Mouse (Mus musculus): ENCODE results near the gene Plxnd1. TPM values are rescaled to one million over a fixed set of nuclear protein-coding genes. Genes with fewer than 3 reads are reported as not detected.

The Plxnd1 gene
- polyA plus RNA-seq, 1 experiment: 56.5 TPM

GRCm38 (mm10) chr6:115960322-115960721, 34.5 kb downstream of the Plxnd1 start:
- no peak for DNase-seq (ENCODE audit: extremely low spot score in 1 of 2, low spot score in 1 of 2)

GRCm38 (mm10) chr6:115959151-115959691, 35.6 kb downstream of the Plxnd1 start:
- DNase-seq (ENCODE audit: extremely low spot score in 1 of 2, low spot score in 1 of 2): no peak

- DNase-seq (ENCODE audit: extremely low spot score in 1 of 2, low spot score in 1 of 2): no peak
These were observed 36.4 kb downstream of the Plxnd1 start for GRCm38 (mm10) chr6:115958445-115958844.

GRCm38 (mm10) chr6:115957681-115958080, 37.1 kb downstream of the Plxnd1 start:
- DNase-seq (ENCODE audit: extremely low spot score in 1 of 2, low spot score in 1 of 2): no peak

- DNase-seq (ENCODE audit: extremely low spot score in 1 of 2, low spot score in 1 of 2): no peak
These were observed 37.7 kb downstream of the Plxnd1 start for GRCm38 (mm10) chr6:115956922-115957601.

GRCm38 (mm10) chr6:115956418-115956921, 38.3 kb downstream of the Plxnd1 start:
- DNase-seq (ENCODE audit: extremely low spot score in 1 of 2, low spot score in 1 of 2): no peak

GRCm38 (mm10) chr6:115955664-115956063, 39.1 kb downstream of the Plxnd1 start:
- no peak for DNase-seq (ENCODE audit: extremely low spot score in 1 of 2, low spot score in 1 of 2)

GRCm38 (mm10) chr6:115955169-115955568, 39.6 kb downstream of the Plxnd1 start:
- DNase-seq (ENCODE audit: extremely low spot score in 1 of 2, low spot score in 1 of 2): no peak

GRCm38 (mm10) chr6:115954506-115955074, 40.2 kb downstream of the Plxnd1 start:
- no peak for DNase-seq (ENCODE audit: extremely low spot score in 1 of 2, low spot score in 1 of 2)

- DNase-seq (ENCODE audit: extremely low spot score in 1 of 2, low spot score in 1 of 2): no peak
These were observed 48.4 kb downstream of the Plxnd1 start for GRCm38 (mm10) chr6:115946389-115946788.

- no peak for DNase-seq (ENCODE audit: extremely low spot score in 1 of 2, low spot score in 1 of 2)
These were observed 49.2 kb downstream of the Plxnd1 start for GRCm38 (mm10) chr6:115945633-115946032.

- no peak for DNase-seq (ENCODE audit: extremely low spot score in 1 of 2, low spot score in 1 of 2)
These were observed 50.2 kb downstream of the Plxnd1 start, which contains the start of gene H1foo for GRCm38 (mm10) chr6:115944638-115945037. H1foo (plus strand) TSS chr6:115944938.

- DNase-seq (ENCODE audit: extremely low spot score in 1 of 2, low spot score in 1 of 2): no peak
These were observed 51.0 kb downstream of the Plxnd1 start for GRCm38 (mm10) chr6:115943498-115944427.

GRCm38 (mm10) chr6:115941128-115941527, 53.7 kb downstream of the Plxnd1 start:
- no peak for DNase-seq (ENCODE audit: extremely low spot score in 1 of 2, low spot score in 1 of 2)

GRCm38 (mm10) chr6:115940603-115941002, 54.2 kb downstream of the Plxnd1 start:
- DNase-seq (ENCODE audit: extremely low spot score in 1 of 2, low spot score in 1 of 2): no peak

- no peak for DNase-seq (ENCODE audit: extremely low spot score in 1 of 2, low spot score in 1 of 2)
These were observed 56.0 kb downstream of the Plxnd1 start for GRCm38 (mm10) chr6:115938798-115939197.

GRCm38 (mm10) chr6:115938011-115938410, 56.8 kb downstream of the Plxnd1 start:
- no peak for DNase-seq (ENCODE audit: extremely low spot score in 1 of 2, low spot score in 1 of 2)

- DNase-seq (ENCODE audit: extremely low spot score in 1 of 2, low spot score in 1 of 2): no peak
These were observed 59.3 kb downstream of the Plxnd1 start for GRCm38 (mm10) chr6:115935544-115935943.

GRCm38 (mm10) chr6:115932391-115932790, 62.4 kb downstream of the Plxnd1 start:
- DNase-seq (ENCODE audit: extremely low spot score in 1 of 2, low spot score in 1 of 2): no peak

- DNase-seq (ENCODE audit: extremely low spot score in 1 of 2, low spot score in 1 of 2): no peak
These were observed 63.2 kb downstream of the Plxnd1 start, which contains the start of gene Rho for GRCm38 (mm10) chr6:115931639-115932038. Rho (plus strand) TSS chr6:115931748.

GRCm38 (mm10) chr6:115930018-115930417, 64.8 kb downstream of the Plxnd1 start:
- no peak for DNase-seq (ENCODE audit: extremely low spot score in 1 of 2, low spot score in 1 of 2)
